Mouse (Mus musculus) lung, postnatal 0 days (tissue): ENCODE measurements around the gene Ppm1e. TPM values are rescaled to one million over a fixed set of nuclear protein-coding genes. Genes with fewer than 3 reads are reported as not detected.
A peak's percentile ranks its signal among the peaks of the same experiment; 100 is the strongest.

Experiments
- ATAC-seq: fragments of 200-750 bp; cut with Nextera tagmentation; 2 replicates; pipeline ENCODE4 v1.8.0; 2017; ENCODE audit warnings: moderate library complexity
- DNase-seq: peaks from one replicate; pipeline ENCODE4 v3.0.0-alpha.2; 2016; ENCODE audit warnings: low spot score
- H3K27ac ChIP-seq: fragments of 300-500 bp; sonication (generic); 2 replicates; pipeline ENCODE4 v1.5.1; 2014; ENCODE audit warnings: antibody characterized with exemption, mild to moderate bottlenecking, low read length, mixed read lengths
- H3K27me3 ChIP-seq: fragments of 300-500 bp; sonication (generic); replicated peaks from 2 replicates; pipeline ENCODE4 v1.6.1; 2014; ENCODE audit warnings: low read length, mixed read lengths; ENCODE audit not compliant: insufficient read depth
- H3K36me3 ChIP-seq: fragments of 300-500 bp; sonication (generic); 2 replicates; pipeline ENCODE4 v1.6.1; 2014; ENCODE audit warnings: low read length, mixed read lengths; ENCODE audit not compliant: insufficient read depth
- H3K4me1 ChIP-seq: fragments of 300-500 bp; sonication (generic); 2 replicates; pipeline ENCODE4 v1.6.1; 2014; ENCODE audit warnings: antibody characterized with exemption, low read depth, low read length, mixed read lengths; ENCODE audit not compliant: insufficient read depth
- H3K4me2 ChIP-seq: fragments of 300-500 bp; sonication (generic); replicated peaks from 2 replicates; pipeline ENCODE4 v1.6.1; 2014; ENCODE audit warnings: low read depth, mild to moderate bottlenecking, low read length, moderate library complexity, mixed read lengths
- H3K4me3 ChIP-seq: fragments of 300-500 bp; sonication (generic); 2 replicates; pipeline ENCODE4 v1.5.1; 2014; ENCODE audit warnings: low read depth, low read length
- H3K9ac ChIP-seq: fragments of 300-500 bp; sonication (generic); replicated peaks from 2 replicates; pipeline ENCODE4 v1.6.1; 2014; ENCODE audit warnings: low read depth, mild to moderate bottlenecking
- H3K9me3 ChIP-seq: fragments of 300-500 bp; sonication (generic); 2 replicates; pipeline ENCODE4 v1.6.1; 2016; ENCODE audit warnings: low read length, mixed read lengths
- CTCF ChIP-seq: IDR thresholded peaks from 2 replicates; pipeline ENCODE4 v1.5.1; 2016; ENCODE audit warnings: antibody characterized with exemption, mild to moderate bottlenecking
- EP300 ChIP-seq: IDR thresholded peaks from 2 replicates; pipeline ENCODE4 v1.6.1; 2016; ENCODE audit warnings: antibody characterized with exemption, mild to moderate bottlenecking, control low read depth
- WGBS: fragments of 180-500 bp; shearing (Covaris S2); extraction: QIAGEN DNeasy Blood & Tissue Kit; methylation state at CpG from one replicate; pipeline ENCODE4 v1.1.7; 2014; 5-methylcytosine and 5-hydroxymethylcytosine counted together
- polyA plus RNA-seq: library from polyadenylated mRNA; unstranded; fragments of >200 nt; fragmentation: Nextera tagmentation; extraction: Ambion mirVana; gene quantifications from 2 replicates; pipeline ENCODE4 v1.2.1, GENCODE M21; 2015

Gene Ppm1e
- polyA plus RNA-seq, 1 experiment from 2014 or later = 0.64 TPM

GRCm38 (mm10) chr11:87313533-87313932 is 45.3 kb downstream of the Ppm1e start:
- no peak for DNase-seq
- no peaks in the 10 kb centered on the region for H3K36me3 ChIP-seq
- no peaks in the 10 kb centered on the region for H3K27me3 ChIP-seq
- no peak overlapping the region for H3K4me2 ChIP-seq
- no peak overlapping the region for H3K9ac ChIP-seq
- 29% methylated on average over 3 of the region's 3 CpGs for WGBS
- ATAC-seq = no peak
- H3K9me3 ChIP-seq = no peaks in the 10 kb centered on the region
- no peaks in the 10 kb centered on the region for H3K4me1 ChIP-seq
- no peak overlapping the region for H3K4me3 ChIP-seq
- TF ChIP-seq EP300 (no peak), CTCF (no peak)
- no peak overlapping the region for H3K27ac ChIP-seq

- Histone ChIP-seq H3K27ac (no peak overlapping the region), H3K9ac (no peak overlapping the region), H3K4me2 (no peak overlapping the region), H3K27me3 (no peaks in the 10 kb centered on the region), H3K9me3 (no peaks in the 10 kb centered on the region), H3K36me3 (no peaks in the 10 kb centered on the region), H3K4me1 (no peaks in the 10 kb centered on the region), H3K4me3 (no peak overlapping the region)
- WGBS = 80% methylated on average over 2 of the region's 2 CpGs
- no peak for ATAC-seq
- no peak for DNase-seq
- TF ChIP-seq CTCF = no peak
- no peak for TF ChIP-seq EP300
Observed at GRCm38 (mm10) chr11:87310309-87310708, 48.5 kb downstream of the Ppm1e start.

GRCm38 (mm10) chr11:87309329-87310074 is 49.3 kb downstream of the Ppm1e start:
- H3K4me1 ChIP-seq = no peaks in the 10 kb centered on the region
- ATAC-seq = no peak
- no peak overlapping the region for H3K4me2 ChIP-seq
- no peaks in the 10 kb centered on the region for H3K9me3 ChIP-seq
- 54% methylated on average over 8 of the region's 8 CpGs for WGBS
- no peaks in the 10 kb centered on the region for H3K27me3 ChIP-seq
- no peak overlapping the region for H3K27ac ChIP-seq
- no peak overlapping the region for H3K4me3 ChIP-seq
- no peak overlapping the region for H3K9ac ChIP-seq
- peak; percentile 8 for DNase-seq
- TF ChIP-seq CTCF (no peak), EP300 (no peak)
- no peaks in the 10 kb centered on the region for H3K36me3 ChIP-seq

- Histone ChIP-seq H3K9me3 (no peaks in the 10 kb centered on the region), H3K4me1 (no peaks in the 10 kb centered on the region), H3K27me3 (no peaks in the 10 kb centered on the region), H3K4me2 (no peak overlapping the region), H3K4me3 (no peak overlapping the region), H3K9ac (no peak overlapping the region), H3K36me3 (no peaks in the 10 kb centered on the region), H3K27ac (no peak overlapping the region)
- no peak for TF ChIP-seq EP300
- no peak for TF ChIP-seq CTCF
- ATAC-seq (no peak), DNase-seq (no peak)
- 51% methylated on average over 5 of the region's 5 CpGs for WGBS
Observed at GRCm38 (mm10) chr11:87299066-87299465, 59.8 kb downstream of the Ppm1e start.

- TF ChIP-seq EP300 (no peak), CTCF (no peak)
- Histone ChIP-seq H3K4me3 (no peak overlapping the region), H3K4me1 (no peaks in the 10 kb centered on the region), H3K9ac (no peak overlapping the region), H3K4me2 (no peak overlapping the region), H3K9me3 (no peaks in the 10 kb centered on the region), H3K27me3 (no peaks in the 10 kb centered on the region), H3K27ac (no peak overlapping the region), H3K36me3 (no peaks in the 10 kb centered on the region)
- WGBS = 84% methylated on average over 6 of the region's 6 CpGs
- DNase-seq (no peak), ATAC-seq (no peak)
Observed at GRCm38 (mm10) chr11:87296467-87296866, 62.4 kb downstream of the Ppm1e start.

- no peaks in the 10 kb centered on the region for H3K9me3 ChIP-seq
- H3K27ac ChIP-seq = no peak overlapping the region
- ATAC-seq (no peak), DNase-seq (no peak)
- whole genome bisulfite sequencing = 94% methylated on average over 2 of the region's 2 CpGs
- H3K9ac ChIP-seq = no peak overlapping the region
- H3K27me3 ChIP-seq = no peaks in the 10 kb centered on the region
- H3K4me1 ChIP-seq = no peaks in the 10 kb centered on the region
- TF ChIP-seq EP300 = no peak
- TF ChIP-seq CTCF = no peak
- no peak overlapping the region for H3K4me2 ChIP-seq
- H3K4me3 ChIP-seq = no peak overlapping the region
- H3K36me3 ChIP-seq = no peaks in the 10 kb centered on the region
Observed at GRCm38 (mm10) chr11:87295636-87296035, 63.2 kb downstream of the Ppm1e start.
